Mouse (Mus musculus) lung, embryonic 15.5 days (tissue): ENCODE results near the gene Ccr4. TPM values are rescaled to one million over a fixed set of nuclear protein-coding genes. Genes with fewer than 3 reads are reported as not detected.
A peak's percentile ranks its signal among the peaks of the same experiment; 100 is the strongest.

ENCODE experiments used
- ATAC-seq: fragments of 200-750 bp; cut with Nextera tagmentation; 2 replicates; pipeline ENCODE4 v1.8.0; 2017; ENCODE audit warnings: moderate number of reproducible peaks, borderline replicate concordance; ENCODE audit not compliant: low FRiP score, low TSS enrichment; ENCODE audit errors: extremely low read depth
- H3K27ac ChIP-seq: fragments of 300-500 bp; sonication (generic); 2 replicates; pipeline ENCODE4 v1.5.1; 2015; ENCODE audit warnings: moderate library complexity, mild to moderate bottlenecking, inconsistent platforms
- H3K27me3 ChIP-seq: fragments of 300-500 bp; sonication (generic); 2 replicates; pipeline ENCODE4 v1.6.1; 2015; ENCODE audit warnings: inconsistent platforms
- H3K36me3 ChIP-seq: fragments of 300-500 bp; sonication (generic); 2 replicates; pipeline ENCODE4 v1.6.1; 2015; ENCODE audit warnings: inconsistent platforms
- H3K4me1 ChIP-seq: fragments of 300-500 bp; sonication (generic); 2 replicates; pipeline ENCODE4 v1.6.1; 2015; ENCODE audit warnings: inconsistent platforms
- H3K4me2 ChIP-seq: fragments of 300-500 bp; sonication (generic); 2 replicates; pipeline ENCODE4 v1.6.1; 2015; ENCODE audit warnings: inconsistent platforms, mild to moderate bottlenecking, moderate library complexity
- H3K4me3 ChIP-seq: fragments of 300-500 bp; sonication (generic); 2 replicates; pipeline ENCODE4 v1.5.1; 2015; ENCODE audit warnings: mild to moderate bottlenecking, inconsistent platforms
- H3K9ac ChIP-seq: fragments of 300-500 bp; sonication (generic); 2 replicates; pipeline ENCODE4 v1.6.1; 2015; ENCODE audit warnings: inconsistent platforms
- H3K9me3 ChIP-seq: fragments of 300-500 bp; sonication (generic); 2 replicates; pipeline ENCODE4 v1.6.1; 2016; ENCODE audit warnings: inconsistent platforms
- WGBS: fragments of 180-500 bp; shearing (Covaris S2); methylation state at CpG from one replicate; pipeline ENCODE4 v1.1.7; 2015; 5-methylcytosine and 5-hydroxymethylcytosine counted together
- polyA plus RNA-seq: library from polyadenylated mRNA; unstranded; fragments of >200 nt; fragmentation: Nextera tagmentation; extraction: Ambion mirVana; gene quantifications from 2 replicates; pipeline ENCODE4 v1.2.1, GENCODE M21; 2015

Ccr4 gene
- polyA plus RNA-seq, 1 experiment from 2014 or later: 0.37 TPM

DNA sequence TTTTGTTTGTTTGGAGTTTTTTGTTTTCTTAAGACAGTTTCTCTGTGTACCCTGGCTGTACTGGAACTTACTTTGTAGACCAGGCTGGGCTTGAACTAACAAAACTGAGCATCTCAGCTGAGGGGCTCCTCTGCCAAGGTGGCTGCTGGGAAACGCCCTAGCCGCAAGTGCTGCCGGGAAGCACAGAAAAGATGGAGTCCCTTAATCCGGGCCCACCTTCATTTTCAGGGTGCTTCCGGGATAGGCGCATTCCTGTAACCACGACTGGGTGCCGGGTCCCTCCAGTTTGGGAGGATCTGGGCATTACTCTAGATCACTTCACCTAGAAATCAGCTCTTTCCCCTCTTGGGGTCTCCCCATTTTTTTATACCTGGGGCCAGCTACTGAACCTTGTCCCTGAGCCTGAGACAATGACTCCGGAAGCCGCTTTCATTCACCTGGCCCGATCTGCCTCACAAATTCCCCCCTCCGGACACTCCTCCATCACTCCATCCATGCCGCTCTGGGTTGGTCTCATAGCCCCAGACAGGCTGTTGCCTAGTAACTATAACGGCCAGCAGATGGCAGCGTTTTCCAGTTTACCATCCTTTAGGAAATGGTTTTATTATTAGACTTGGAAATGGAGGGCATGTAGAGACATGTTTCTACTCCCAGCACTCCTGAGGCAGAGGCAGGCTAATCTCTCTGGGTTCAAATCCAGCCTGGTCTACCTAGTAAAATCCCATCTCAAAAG lies 4.8 kb downstream of the Ccr4 start:
- H3K9me3 ChIP-seq: no peaks in the 10 kb centered on the region
- ATAC-seq: no peak; the same call in 1 of the 2 replicates
- H3K27me3 ChIP-seq: no peaks in the 10 kb centered on the region
- WGBS: 13% methylated on average over 15 of the region's 15 CpGs
- no peaks in the 10 kb centered on the region for H3K4me1 ChIP-seq
- H3K4me2 ChIP-seq: peak overlapping the region; percentile 14; the same call in 1 of the 2 replicates
- H3K4me3 ChIP-seq: no peak overlapping the region
- no peaks in the 10 kb centered on the region for H3K36me3 ChIP-seq
- no peak overlapping the region for H3K27ac ChIP-seq
- no peak overlapping the region for H3K9ac ChIP-seq

GRCm38 (mm10) chr9:114498218-114498617 lies 6.5 kb downstream of the Ccr4 start:
- WGBS: 6% methylated on average over 11 of the region's 11 CpGs
- H3K9me3 ChIP-seq: no peaks in the 10 kb centered on the region
- no peak overlapping the region for H3K27ac ChIP-seq
- H3K9ac ChIP-seq: no peak overlapping the region
- H3K27me3 ChIP-seq: no peaks in the 10 kb centered on the region
- H3K4me1 ChIP-seq: no peaks in the 10 kb centered on the region
- ATAC-seq: peak; percentile 74; the same call in 1 of the 2 replicates
- H3K36me3 ChIP-seq: no peaks in the 10 kb centered on the region
- no peak overlapping the region for H3K4me3 ChIP-seq
- peak overlapping the region; percentile 30; the same call in 1 of the 2 replicates for H3K4me2 ChIP-seq

- H3K4me3 ChIP-seq: no peak overlapping the region
- H3K4me2 ChIP-seq: no peak overlapping the region
- H3K27ac ChIP-seq: no peak overlapping the region
- no peak overlapping the region for H3K9ac ChIP-seq
- WGBS: 76% methylated on average over 7 of the region's 7 CpGs
- no peaks in the 10 kb centered on the region for H3K27me3 ChIP-seq
- H3K36me3 ChIP-seq: no peaks in the 10 kb centered on the region
- no peaks in the 10 kb centered on the region for H3K9me3 ChIP-seq
- no peak for ATAC-seq
- no peaks in the 10 kb centered on the region for H3K4me1 ChIP-seq
Measured at GRCm38 (mm10) chr9:114496469-114496868, 8.2 kb downstream of the Ccr4 start.

- Histone ChIP-seq H3K4me3 (no peak overlapping the region), H3K36me3 (no peaks in the 10 kb centered on the region), H3K27ac (no peak overlapping the region), H3K9me3 (no peaks in the 10 kb centered on the region), H3K4me2 (no peak overlapping the region), H3K4me1 (no peaks in the 10 kb centered on the region), H3K9ac (no peak overlapping the region), H3K27me3 (no peaks in the 10 kb centered on the region)
- no peak for ATAC-seq
- 71% methylated on average over 23 of the region's 23 CpGs for WGBS
Measured at GRCm38 (mm10) chr9:114487481-114488258, 17.0 kb downstream of the Ccr4 start.

- Histone ChIP-seq H3K27ac (no peak overlapping the region), H3K4me2 (no peak overlapping the region), H3K9ac (no peak overlapping the region), H3K9me3 (no peaks in the 10 kb centered on the region), H3K4me1 (no peaks in the 10 kb centered on the region), H3K4me3 (no peak overlapping the region), H3K36me3 (no peaks in the 10 kb centered on the region), H3K27me3 (no peaks in the 10 kb centered on the region)
- 64% methylated on average over 4 of the region's 4 CpGs for WGBS
- ATAC-seq: no peak
Measured at GRCm38 (mm10) chr9:114486808-114487207, 17.9 kb downstream of the Ccr4 start.

DNA sequence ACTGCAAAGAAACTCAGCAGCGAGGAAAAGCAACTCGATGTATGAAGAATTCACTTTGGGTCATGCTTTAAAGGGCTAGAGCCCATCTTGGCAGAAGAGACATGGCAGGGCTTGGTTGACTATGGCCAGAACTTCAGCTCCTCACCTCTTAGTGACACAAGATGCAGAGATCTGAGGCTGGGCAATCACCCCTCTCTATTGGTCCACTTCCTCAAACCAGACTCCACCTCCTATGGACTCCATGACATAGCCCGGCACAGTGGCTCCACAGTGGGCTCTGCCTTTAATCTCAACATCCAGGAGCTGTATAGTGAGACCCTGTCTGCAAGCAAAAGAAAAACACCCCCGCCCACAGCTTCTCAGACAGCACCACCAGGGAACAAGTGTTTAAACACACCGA lies 19.9 kb downstream of the Ccr4 start:
- H3K27me3 ChIP-seq: no peaks in the 10 kb centered on the region
- no peaks in the 10 kb centered on the region for H3K36me3 ChIP-seq
- no peaks in the 10 kb centered on the region for H3K4me1 ChIP-seq
- no peak overlapping the region for H3K9ac ChIP-seq
- no peak overlapping the region for H3K4me3 ChIP-seq
- H3K4me2 ChIP-seq: no peak overlapping the region
- 67% methylated on average over 5 of the region's 5 CpGs for WGBS
- no peaks in the 10 kb centered on the region for H3K9me3 ChIP-seq
- no peak overlapping the region for H3K27ac ChIP-seq
- no peak for ATAC-seq

DNA sequence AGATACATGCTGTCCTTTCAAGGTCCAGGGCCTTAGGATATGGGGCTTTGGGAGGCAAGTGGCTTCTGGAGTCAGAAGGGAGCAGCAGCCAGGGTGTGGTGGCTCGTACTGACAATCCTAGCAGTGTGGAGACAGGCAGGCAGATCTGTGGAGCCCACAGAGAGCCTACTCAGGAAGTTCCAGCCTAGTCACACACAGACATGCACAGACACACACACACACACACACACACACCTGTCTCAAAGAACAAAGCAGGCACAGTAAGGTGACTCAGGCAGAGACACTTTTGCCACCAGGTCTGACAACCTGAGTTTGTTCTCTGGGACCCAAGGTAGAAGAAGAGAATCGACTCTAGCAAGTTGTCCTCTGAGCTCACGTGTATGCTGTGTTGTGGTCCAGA lies 23.8 kb downstream of the Ccr4 start:
- 69% methylated on average over 3 of the region's 3 CpGs for WGBS
- no peak overlapping the region for H3K4me2 ChIP-seq

DNA sequence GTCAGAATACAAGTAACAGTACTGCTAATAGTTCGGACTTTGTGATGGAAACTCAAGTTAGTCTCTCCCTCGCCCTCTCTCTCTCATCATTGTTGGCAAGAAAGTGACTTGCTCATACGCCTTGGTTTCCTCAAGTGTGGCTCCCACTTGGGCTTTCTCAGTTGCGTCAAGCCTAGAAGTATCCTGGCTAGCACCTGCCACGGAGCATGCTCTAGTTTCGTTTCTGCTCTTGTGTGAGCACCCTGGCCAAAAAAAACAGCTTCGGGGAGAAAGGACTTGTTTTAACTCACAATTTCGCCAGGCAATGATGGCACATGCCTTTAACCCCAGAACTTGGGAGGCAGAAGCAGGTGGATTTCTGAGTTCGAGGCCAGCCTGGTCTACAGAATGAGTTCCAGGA lies 27.7 kb downstream of the Ccr4 start:
- WGBS: 89% methylated on average over 9 of the region's 9 CpGs
- no peak overlapping the region for H3K9ac ChIP-seq
- no peak for ATAC-seq

More for the DNA sequence above, 23.8 kb downstream of the Ccr4 start:
- H3K27me3 ChIP-seq: no peaks in the 10 kb centered on the region
- no peak overlapping the region for H3K9ac ChIP-seq
- no peaks in the 10 kb centered on the region for H3K4me1 ChIP-seq
- no peak overlapping the region for H3K27ac ChIP-seq
- no peak for ATAC-seq
- H3K4me3 ChIP-seq: no peak overlapping the region
- no peaks in the 10 kb centered on the region for H3K9me3 ChIP-seq
- no peaks in the 10 kb centered on the region for H3K36me3 ChIP-seq

DNA sequence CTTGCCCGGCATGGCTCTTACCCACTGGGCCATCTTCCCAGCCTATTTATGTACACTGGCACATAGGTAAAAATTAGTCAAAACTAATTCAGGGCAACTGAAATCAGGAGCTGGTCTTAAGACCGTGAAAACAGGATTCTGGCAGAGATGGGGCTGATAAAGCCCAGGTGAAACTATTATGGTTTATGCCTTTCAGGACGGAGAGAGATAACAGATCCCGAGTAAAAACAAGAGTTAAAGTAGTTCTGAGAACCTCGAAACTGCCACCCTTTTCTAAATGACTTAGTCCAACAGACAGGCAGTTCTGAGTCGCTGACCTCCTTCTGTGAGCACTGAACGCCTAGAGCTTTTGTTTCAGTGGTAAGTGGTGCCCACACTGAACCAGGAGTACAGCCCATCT lies 32.8 kb downstream of the Ccr4 start:
- 73% methylated on average over 7 of the region's 7 CpGs for WGBS
- Histone ChIP-seq H3K9ac (no peak overlapping the region), H3K4me2 (no peak overlapping the region), H3K9me3 (no peaks in the 10 kb centered on the region), H3K4me3 (no peak overlapping the region), H3K4me1 (no peaks in the 10 kb centered on the region), H3K27me3 (no peaks in the 10 kb centered on the region), H3K36me3 (no peaks in the 10 kb centered on the region), H3K27ac (no peak overlapping the region)
- ATAC-seq: no peak

More for the DNA sequence above, 27.7 kb downstream of the Ccr4 start:
- H3K4me2 ChIP-seq: no peak overlapping the region
- no peaks in the 10 kb centered on the region for H3K27me3 ChIP-seq
- H3K36me3 ChIP-seq: no peaks in the 10 kb centered on the region
- H3K4me1 ChIP-seq: no peaks in the 10 kb centered on the region
- H3K9me3 ChIP-seq: no peaks in the 10 kb centered on the region
- no peak overlapping the region for H3K27ac ChIP-seq
- no peak overlapping the region for H3K4me3 ChIP-seq

GRCm38 (mm10) chr9:114468701-114469100 lies 36.0 kb downstream of the Ccr4 start:
- H3K4me2 ChIP-seq: no peak overlapping the region
- ATAC-seq: no peak
- H3K27me3 ChIP-seq: no peaks in the 10 kb centered on the region
- H3K9ac ChIP-seq: no peak overlapping the region
- WGBS: 93% methylated on average over 4 of the region's 4 CpGs
- H3K36me3 ChIP-seq: peaks cover 3% of the 10 kb centered on the region; the same call in 1 of the 2 replicates
- no peak overlapping the region for H3K4me3 ChIP-seq
- no peaks in the 10 kb centered on the region for H3K9me3 ChIP-seq
- no peaks in the 10 kb centered on the region for H3K4me1 ChIP-seq
- H3K27ac ChIP-seq: no peak overlapping the region

GRCm38 (mm10) chr9:114468217-114468616 lies 36.5 kb downstream of the Ccr4 start:
- 76% methylated on average over 5 of the region's 5 CpGs for WGBS
- no peak for ATAC-seq

GRCm38 (mm10) chr9:114466871-114467270 lies 37.8 kb downstream of the Ccr4 start:
- no peak for ATAC-seq
- Histone ChIP-seq H3K27ac (no peak overlapping the region), H3K36me3 (peaks cover 3% of the 10 kb centered on the region; the same call in 1 of the 2 replicates), H3K9me3 (no peaks in the 10 kb centered on the region), H3K4me3 (no peak overlapping the region), H3K9ac (no peak overlapping the region), H3K27me3 (no peaks in the 10 kb centered on the region), H3K4me2 (no peak overlapping the region), H3K4me1 (no peaks in the 10 kb centered on the region)
- WGBS: 80% methylated on average over 7 of the region's 7 CpGs

More at GRCm38 (mm10) chr9:114468217-114468616, 36.5 kb downstream of the Ccr4 start:
- H3K9ac ChIP-seq: no peak overlapping the region
- H3K27me3 ChIP-seq: no peaks in the 10 kb centered on the region
- no peak overlapping the region for H3K27ac ChIP-seq
- H3K9me3 ChIP-seq: no peaks in the 10 kb centered on the region
- H3K36me3 ChIP-seq: peaks cover 3% of the 10 kb centered on the region; the same call in 1 of the 2 replicates
- H3K4me2 ChIP-seq: no peak overlapping the region
- no peaks in the 10 kb centered on the region for H3K4me1 ChIP-seq
- no peak overlapping the region for H3K4me3 ChIP-seq
